Mouse (Mus musculus): Measurements from ENCODE around the gene Dact1.

GRCm38 (mm10) chr12:71368631-71369030 is 58.9 kb downstream of the Dact1 start:
- TF ChIP-seq GATA1 (IDR thresholded peaks at IDR 0.05; ENCODE audit: borderline replicate concordance, low read length) (no peak), CTCF (IDR thresholded peaks at IDR 0.05; ENCODE audit: low read depth, low read length) (no peak), TAL1 (conservative IDR thresholded peaks at IDR 0.05; ENCODE audit: low read depth, low read length) (no peak), POLR2AphosphoS5 (IDR thresholded peaks at IDR 0.05; ENCODE audit: insufficient replicate concordance, low read depth, low read length) (no peak)
